Mouse (Mus musculus) kidney, postnatal 0 days (tissue): Measurements from ENCODE around the gene Gm20431. TPM values are rescaled to one million over a fixed set of nuclear protein-coding genes. Genes with fewer than 3 reads are reported as not detected.

Experiments
- ATAC-seq: fragments of 200-750 bp; cut with Nextera tagmentation; replicated peaks from 2 replicates; pipeline ENCODE4 v1.8.0; 2017; ENCODE audit warnings: low read depth, moderate number of reproducible peaks, moderate TSS enrichment, moderate library complexity; ENCODE audit not compliant: low FRiP score
- DNase-seq: peaks from one replicate; pipeline ENCODE4 v3.0.0-alpha.2; 2016; ENCODE audit warnings: low spot score
- H3K27ac ChIP-seq: fragments of 300-500 bp; sonication (generic); 2 replicates; pipeline ENCODE4 v1.5.1; 2014; ENCODE audit warnings: mild to moderate bottlenecking
- H3K27me3 ChIP-seq: fragments of 300-500 bp; sonication (generic); 2 replicates; pipeline ENCODE4 v1.6.1; 2014; ENCODE audit warnings: low read length, mixed read lengths; ENCODE audit not compliant: insufficient read depth
- H3K36me3 ChIP-seq: fragments of 300-500 bp; sonication (generic); 2 replicates; pipeline ENCODE4 v1.6.1; 2014; ENCODE audit warnings: low read length, mixed read lengths; ENCODE audit not compliant: insufficient read depth
- H3K4me1 ChIP-seq: fragments of 300-500 bp; sonication (generic); replicated peaks from 2 replicates; pipeline ENCODE4 v1.6.1; 2014; ENCODE audit warnings: antibody characterized with exemption, low read length, mixed read lengths; ENCODE audit not compliant: insufficient read depth
- H3K4me2 ChIP-seq: fragments of 300-500 bp; sonication (generic); 2 replicates; pipeline ENCODE4 v1.6.1; 2014; ENCODE audit warnings: mild to moderate bottlenecking, low read length, moderate library complexity, mixed read lengths
- H3K4me3 ChIP-seq: fragments of 300-500 bp; sonication (generic); replicated peaks from 2 replicates; pipeline ENCODE4 v1.5.1; 2014; ENCODE audit warnings: low read depth, low read length
- H3K9ac ChIP-seq: fragments of 300-500 bp; sonication (generic); 2 replicates; pipeline ENCODE4 v1.6.1; 2014; ENCODE audit warnings: low read depth, low read length
- H3K9me3 ChIP-seq: fragments of 300-500 bp; sonication (generic); replicated peaks from 2 replicates; pipeline ENCODE4 v1.6.1; 2016; ENCODE audit warnings: low read length, inconsistent platforms, mixed read lengths
- CTCF ChIP-seq: IDR thresholded peaks from 2 replicates; pipeline ENCODE4 v1.5.1; 2016; ENCODE audit warnings: antibody characterized with exemption, low read depth, mild to moderate bottlenecking, moderate library complexity
- WGBS: fragments of 180-500 bp; shearing (Covaris S2); extraction: QIAGEN DNeasy Blood & Tissue Kit; methylation state at CpG from one replicate; pipeline ENCODE4 v1.1.7; 2014; 5-methylcytosine and 5-hydroxymethylcytosine counted together
- polyA plus RNA-seq: library from polyadenylated mRNA; unstranded; fragments of >200 nt; fragmentation: Nextera tagmentation; extraction: Ambion mirVana; gene quantifications from 2 replicates; pipeline ENCODE4 v1.2.1, GENCODE M21; 2015

Gene Gm20431
- polyA plus RNA-seq, 1 experiment from 2014 or later: 11.2 TPM

GRCm38 (mm10) chr2:167694244-167694643 is 32.9 kb upstream of the Gm20431 start:
- Histone ChIP-seq H3K27me3 (no peaks in the 10 kb centered on the region), H3K36me3 (no peaks in the 10 kb centered on the region), H3K4me1 (peaks cover 7% of the 10 kb centered on the region; the same call in 1 of the 2 replicates), H3K4me2 (no peak overlapping the region), H3K27ac (no peak overlapping the region), H3K9me3 (no peaks in the 10 kb centered on the region), H3K9ac (no peak overlapping the region), H3K4me3 (no peak overlapping the region)
- ATAC-seq (no peak), DNase-seq (no peak)
- 50% methylated on average over 1 of the region's 1 CpGs for WGBS
- no peak for TF ChIP-seq CTCF

- WGBS: 89% methylated on average over 2 of the region's 2 CpGs
- TF ChIP-seq CTCF: no peak
Measured at GRCm38 (mm10) chr2:167693540-167693939, 32.2 kb upstream of the Gm20431 start.

GRCm38 (mm10) chr2:167692831-167693230 is 31.5 kb upstream of the Gm20431 start:
- TF ChIP-seq CTCF: no peak
- Histone ChIP-seq H3K4me1 (peaks cover 7% of the 10 kb centered on the region; the same call in 1 of the 2 replicates), H3K27me3 (no peaks in the 10 kb centered on the region), H3K36me3 (no peaks in the 10 kb centered on the region), H3K27ac (no peak overlapping the region), H3K9me3 (no peaks in the 10 kb centered on the region), H3K9ac (no peak overlapping the region), H3K4me3 (no peak overlapping the region), H3K4me2 (no peak overlapping the region)
- DNase-seq: no peak
- ATAC-seq: no peak
- WGBS: 53% methylated on average over 3 of the region's 3 CpGs

More at GRCm38 (mm10) chr2:167693540-167693939, 32.2 kb upstream of the Gm20431 start:
- Histone ChIP-seq H3K4me3 (no peak overlapping the region), H3K36me3 (no peaks in the 10 kb centered on the region), H3K27ac (no peak overlapping the region), H3K9me3 (no peaks in the 10 kb centered on the region), H3K27me3 (no peaks in the 10 kb centered on the region), H3K4me1 (peaks cover 7% of the 10 kb centered on the region; the same call in 1 of the 2 replicates), H3K4me2 (no peak overlapping the region), H3K9ac (no peak overlapping the region)
- ATAC-seq: no peak
- DNase-seq: no peak

GRCm38 (mm10) chr2:167691871-167692661 is 30.8 kb upstream of the Gm20431 start:
- Histone ChIP-seq H3K4me3 (no peak overlapping the region), H3K4me2 (0 out of 2 replicates have a peak overlapping the region, but pooled peaks have one; percentile 88), H3K9ac (no peak overlapping the region), H3K27me3 (no peaks in the 10 kb centered on the region), H3K9me3 (no peaks in the 10 kb centered on the region), H3K27ac (no peak overlapping the region), H3K36me3 (no peaks in the 10 kb centered on the region), H3K4me1 (peaks cover 7% of the 10 kb centered on the region; the same call in 1 of the 2 replicates)
- 85% methylated on average over 14 of the region's 14 CpGs for WGBS
- ATAC-seq: no peak
- TF ChIP-seq CTCF: no peak
- DNase-seq: no peak

- H3K9me3 ChIP-seq: no peaks in the 10 kb centered on the region
Measured at GRCm38 (mm10) chr2:167691410-167691809, 30.1 kb upstream of the Gm20431 start.

GRCm38 (mm10) chr2:167690962-167691311 is 29.6 kb upstream of the Gm20431 start:
- Histone ChIP-seq H3K4me1 (peaks cover 3% of the 10 kb centered on the region; the same call in 1 of the 2 replicates), H3K27me3 (no peaks in the 10 kb centered on the region), H3K9me3 (no peaks in the 10 kb centered on the region), H3K4me3 (peak overlapping the region; percentile 74), H3K9ac (no peak overlapping the region), H3K27ac (no peak overlapping the region), H3K36me3 (no peaks in the 10 kb centered on the region), H3K4me2 (peak overlapping the region; percentile 88)
- no peak for TF ChIP-seq CTCF
- DNase-seq: no peak
- no peak for ATAC-seq
- 79% methylated on average over 12 of the region's 12 CpGs for WGBS

More at GRCm38 (mm10) chr2:167691410-167691809, 30.1 kb upstream of the Gm20431 start:
- peak overlapping the region; percentile 74; the same call in 1 of the 2 replicates for H3K4me3 ChIP-seq
- WGBS: 91% methylated on average over 6 of the region's 6 CpGs
- H3K27ac ChIP-seq: no peak overlapping the region
- H3K36me3 ChIP-seq: no peaks in the 10 kb centered on the region
- H3K4me2 ChIP-seq: peak overlapping the region; percentile 88
- H3K27me3 ChIP-seq: no peaks in the 10 kb centered on the region
- no peak overlapping the region for H3K9ac ChIP-seq
- TF ChIP-seq CTCF: no peak
- ATAC-seq: no peak
- peaks cover 7% of the 10 kb centered on the region; the same call in 1 of the 2 replicates for H3K4me1 ChIP-seq
- DNase-seq: no peak
